Mouse (Mus musculus) layer of hippocampus, adult 18-20 months (tissue): ENCODE data around the gene Hoxa7. TPM values are rescaled to one million over a fixed set of nuclear protein-coding genes. Genes with fewer than 3 reads are reported as not detected.

ENCODE experiments used
- DNase-seq, 2 experiments: peaks; one replicate each; pipeline ENCODE4 v3.0.0; 2022; ENCODE audit warnings: low spot score in 2 of 2
- microRNA-seq, 2 experiments: library from miRNA; unstranded; fragments of <30 nt; microRNA quantifications; one replicate each; pipeline ENCODE4 v1.2.0; 2021
- total RNA-seq, 2 experiments: library from RNA; stranded (reverse); gene quantifications; 2 replicates each; pipeline ENCODE4 v1.2.3; 2021

Hoxa7 gene
- total RNA-seq, 2 experiments from 2014 or later = 0.36 TPM; not detected in 1

DNA sequence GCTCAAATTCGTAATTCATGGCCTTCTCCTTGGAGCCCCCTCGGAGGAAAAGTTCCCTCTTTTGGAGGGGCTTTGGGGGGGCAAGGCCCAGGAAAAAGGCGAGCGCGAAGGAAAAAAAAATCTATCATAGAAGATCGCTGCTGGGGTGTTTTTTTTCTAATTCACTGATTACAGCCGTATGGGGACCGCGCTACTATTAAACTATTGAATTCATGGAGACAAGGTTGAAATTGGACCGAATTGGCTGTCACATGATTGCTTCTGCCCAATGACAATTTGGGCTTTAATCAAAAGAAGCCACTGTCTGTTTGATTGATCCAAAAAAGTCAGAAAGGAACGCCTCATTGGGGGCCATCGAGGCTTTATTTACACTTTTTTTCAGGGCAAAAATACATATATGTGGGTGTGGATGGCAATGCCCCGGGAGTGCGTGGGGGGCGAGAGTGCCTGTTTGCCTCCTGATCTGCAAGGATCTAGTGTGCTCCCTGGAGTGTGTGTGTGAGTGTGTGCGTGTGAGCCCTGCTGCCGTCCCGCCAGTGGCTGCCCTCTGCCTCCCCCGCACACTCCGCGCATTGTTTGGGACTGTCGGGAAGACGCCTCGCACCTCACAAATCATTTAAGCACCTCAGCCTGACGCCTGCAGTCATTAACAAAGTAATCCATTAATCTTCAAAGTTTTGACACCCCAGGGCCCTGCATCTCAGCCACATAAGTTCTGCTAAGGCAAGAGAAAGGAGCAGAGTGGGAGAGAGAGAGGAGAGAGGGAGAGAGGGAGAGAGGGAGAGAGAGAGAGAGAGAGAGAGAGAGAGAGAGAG, 56.8 kb downstream of the Hoxa7 start, which contains the start of gene Hoxa2:
Hoxa2 (minus strand) TSS at position 206 of the 815 bp plus-strand sequence.
- no peak for DNase-seq

Small RNA genes lying within 50 kb of the gene (microRNA-seq; reads per million reads assigned to microRNA genes)
- gene Mir196b = 4.2 to 7.2 reads per million in 2 experiments

Other genes starting within 250 kb of the Hoxa7 start
- 10 to 100 TPM; 20.8 to 21.4 TPM for gene Skap2, start 209.3 kb downstream of the Hoxa7 start, total RNA-seq
- gene Hoxa1, start 63.5 kb downstream of the Hoxa7 start, total RNA-seq = not detected
- not detected for gene Hoxa2, start 57.0 kb downstream of the Hoxa7 start, total RNA-seq
- gene 5730596B20Rik, start 44.4 kb downstream of the Hoxa7 start, total RNA-seq = not detected
- not detected for gene Hoxa4, start 30.1 kb downstream of the Hoxa7 start, total RNA-seq
- not detected for gene Hoxa5, start 17.3 kb downstream of the Hoxa7 start, total RNA-seq
- gene Hoxa6, start 13.1 kb downstream of the Hoxa7 start, total RNA-seq = not detected
- gene Hoxa3, start 8.5 kb downstream of the Hoxa7 start, total RNA-seq = not detected
- gene Gm28308, start 8.5 kb downstream of the Hoxa7 start, total RNA-seq = not detected
- not detected for gene Hoxa9, start 9.2 kb upstream of the Hoxa7 start, total RNA-seq
- gene Hoxa10, start 19.0 kb upstream of the Hoxa7 start, total RNA-seq = not detected
- not detected for gene Hoxa11, start 24.0 kb upstream of the Hoxa7 start, total RNA-seq
- not detected for gene Hoxa13, start 39.0 kb upstream of the Hoxa7 start, total RNA-seq
- gene Evx1, start 91.6 kb upstream of the Hoxa7 start, total RNA-seq = not detected